Mouse (Mus musculus): Measurements from ENCODE around the gene 7530416G11Rik.
A peak's percentile ranks its signal among the peaks of the same experiment; 100 is the strongest.

7530416G11Rik gene

DNA sequence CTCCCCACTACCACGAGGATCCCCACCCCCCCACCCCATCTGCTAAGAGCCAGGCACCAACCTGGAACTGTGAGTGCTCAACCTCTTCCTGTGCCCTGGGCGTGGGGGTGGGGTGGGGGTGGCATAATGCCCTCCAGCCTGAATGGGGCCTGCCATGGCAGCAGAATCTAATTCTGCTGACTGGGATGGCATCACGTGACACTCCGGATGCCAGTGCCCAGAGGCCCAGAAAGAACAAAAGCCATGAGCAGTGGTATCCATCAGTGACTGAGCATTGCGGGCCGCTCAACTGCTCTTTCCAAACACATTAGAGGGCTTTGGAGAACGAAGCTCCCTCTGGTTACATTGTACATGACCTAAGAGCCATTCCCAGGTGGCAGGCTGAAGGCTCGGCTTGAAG, at the start of gene 7530416G11Rik:
Gene 7530416G11Rik, minus strand, starts transcription at position 101 of the 400 bp plus-strand sequence.
- DNase-seq (ENCODE audit: low spot score in 2 of 2) = no peak

DNA sequence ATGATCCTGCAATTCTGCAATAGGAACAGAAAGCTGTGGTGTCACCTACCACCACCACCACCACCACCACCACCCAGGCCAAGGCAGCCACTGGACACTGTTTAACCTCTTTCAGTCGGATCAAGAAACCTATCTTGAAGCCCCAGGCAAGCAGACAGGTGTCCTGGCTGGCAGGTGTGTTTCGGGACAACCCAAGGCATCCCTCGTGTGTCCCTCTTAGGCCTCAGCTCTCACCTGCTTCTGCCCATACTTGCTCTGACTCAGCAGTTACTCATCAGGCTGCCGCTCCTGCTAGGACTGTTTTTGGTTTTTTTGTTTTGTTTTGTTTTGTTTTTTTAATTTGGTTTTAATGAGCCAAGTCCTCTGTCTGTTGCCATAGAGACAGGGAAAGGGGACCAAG, 43.5 kb upstream of the 7530416G11Rik start:
- no peak for DNase-seq (ENCODE audit: low spot score in 2 of 2)

DNA sequence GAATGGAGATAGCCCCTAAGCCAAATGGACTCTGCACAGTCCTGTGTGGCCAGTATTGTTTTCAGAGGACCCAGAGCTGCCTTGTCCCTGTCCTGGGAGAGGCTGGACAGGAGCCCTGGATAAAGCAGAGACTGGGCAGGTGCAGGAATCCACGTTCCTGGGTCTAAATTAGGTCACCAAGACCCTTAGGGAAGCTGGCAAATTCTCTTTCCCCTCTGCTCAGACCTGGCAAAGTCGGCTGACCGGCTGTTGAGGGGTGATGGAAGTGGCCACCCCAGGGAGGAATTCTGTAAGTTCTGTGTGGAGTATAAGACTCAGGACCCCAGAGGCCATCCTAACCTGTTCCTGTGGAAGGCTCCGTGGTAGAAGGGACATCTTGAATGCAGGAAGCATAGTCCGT, 42.3 kb upstream of the 7530416G11Rik start:
- no peak for DNase-seq (ENCODE audit: low spot score in 2 of 2)

DNA sequence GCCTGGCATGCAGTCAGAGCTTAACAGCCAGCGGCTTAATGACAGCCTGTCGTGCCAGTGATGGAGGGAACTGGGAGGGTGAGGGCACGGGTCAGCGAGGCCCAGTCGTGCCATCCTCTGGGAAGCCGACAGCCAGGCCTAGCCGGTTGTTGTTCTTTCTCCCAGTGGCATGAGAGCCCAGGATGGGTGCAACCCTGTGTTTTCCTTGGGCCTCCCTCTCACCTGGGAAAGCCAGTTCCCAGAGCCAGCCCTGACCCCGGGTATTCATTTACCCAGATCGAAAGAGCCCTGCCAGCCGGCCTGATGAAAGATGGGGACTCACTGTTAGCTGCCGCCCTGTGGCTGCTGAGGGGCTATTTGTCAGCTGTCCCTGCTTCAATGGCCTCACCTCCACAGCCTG, 35.1 kb upstream of the 7530416G11Rik start:
- no peak for DNase-seq (ENCODE audit: low spot score in 2 of 2)

DNA sequence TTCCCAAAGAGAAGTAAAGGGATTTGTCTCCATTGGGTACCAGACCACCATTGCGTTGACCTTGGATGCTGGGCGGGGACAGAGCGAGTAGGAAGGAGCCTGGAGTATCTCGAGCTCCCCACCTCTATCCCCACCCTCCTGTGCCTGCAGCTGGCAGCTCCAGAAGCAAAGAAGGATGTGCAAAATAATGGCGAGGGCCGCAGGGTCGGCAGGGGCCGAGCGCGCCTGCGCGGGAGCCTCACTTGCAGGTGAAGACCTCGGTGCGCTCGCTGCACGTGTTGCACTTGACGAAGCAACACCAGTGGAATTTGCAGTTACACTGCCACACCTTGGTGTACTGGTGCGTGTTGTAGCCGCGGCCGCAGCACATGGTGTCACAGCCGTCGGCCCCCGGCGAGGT, 34.1 kb upstream of the 7530416G11Rik start:
- DNase-seq (ENCODE audit: low spot score in 2 of 2) = no peak

DNA sequence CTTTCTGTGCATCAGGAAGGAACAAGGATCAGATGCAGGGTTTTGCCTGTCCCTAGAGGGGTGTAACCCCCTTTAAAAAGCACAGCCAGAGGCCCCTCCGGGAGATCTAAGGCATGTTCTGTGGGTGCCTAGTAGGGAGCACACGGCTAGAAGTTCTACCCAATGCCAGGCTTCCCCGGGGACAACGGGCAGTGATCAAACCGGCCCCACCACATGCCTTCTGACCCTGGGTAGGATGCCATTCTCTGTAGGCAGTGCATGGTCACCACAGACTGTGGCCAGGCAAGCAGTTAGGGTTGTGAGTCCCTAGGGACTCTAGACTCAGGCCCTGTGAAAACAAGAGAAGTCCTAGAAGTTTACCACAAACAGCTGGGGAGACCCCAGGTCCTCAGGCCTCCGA, 31.6 kb upstream of the 7530416G11Rik start:
- no peak for DNase-seq (ENCODE audit: low spot score in 2 of 2)

DNA sequence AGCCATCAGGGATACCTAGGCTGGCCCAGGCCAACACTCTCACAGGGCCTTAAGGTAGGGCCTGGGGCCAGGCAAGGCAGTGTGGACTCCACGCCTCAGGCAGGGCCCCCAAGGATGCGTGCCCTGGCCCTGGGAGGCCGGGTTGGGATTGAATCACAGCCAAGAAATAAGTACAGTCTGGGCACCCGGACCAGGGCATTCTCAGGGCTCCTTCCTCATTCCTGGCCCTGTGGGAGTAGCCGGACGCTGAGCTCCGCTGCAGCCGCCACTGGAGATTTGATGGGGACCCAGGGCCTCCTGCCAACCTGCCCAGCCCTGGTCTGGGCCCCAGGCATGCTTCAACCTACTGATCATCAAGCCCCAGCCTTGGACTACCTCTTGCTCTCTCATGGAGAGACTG, 31.2 kb upstream of the 7530416G11Rik start:
- DNase-seq (ENCODE audit: low spot score in 2 of 2) = no peak

DNA sequence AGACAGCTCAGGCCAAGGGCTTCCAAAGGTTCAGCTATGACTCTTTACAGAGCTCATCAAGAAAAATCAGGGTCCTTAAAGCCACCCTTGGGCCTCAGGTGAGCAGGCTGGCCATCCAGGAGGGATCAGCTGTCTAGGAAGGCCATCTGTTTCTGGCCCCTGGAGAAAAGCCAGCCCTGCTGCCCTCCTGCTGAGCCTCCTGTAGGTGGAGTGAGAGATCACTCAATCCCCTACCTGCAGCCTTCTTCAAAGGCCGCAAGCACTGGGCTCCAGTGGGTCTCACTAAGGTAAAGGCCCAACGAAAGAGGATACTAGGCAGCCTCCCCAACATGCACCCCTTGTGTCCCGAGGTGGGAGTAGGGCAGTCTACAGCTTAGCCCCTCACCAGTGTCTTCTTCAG, 29.0 kb upstream of the 7530416G11Rik start:
- DNase-seq (ENCODE audit: low spot score in 2 of 2) = no peak

DNA sequence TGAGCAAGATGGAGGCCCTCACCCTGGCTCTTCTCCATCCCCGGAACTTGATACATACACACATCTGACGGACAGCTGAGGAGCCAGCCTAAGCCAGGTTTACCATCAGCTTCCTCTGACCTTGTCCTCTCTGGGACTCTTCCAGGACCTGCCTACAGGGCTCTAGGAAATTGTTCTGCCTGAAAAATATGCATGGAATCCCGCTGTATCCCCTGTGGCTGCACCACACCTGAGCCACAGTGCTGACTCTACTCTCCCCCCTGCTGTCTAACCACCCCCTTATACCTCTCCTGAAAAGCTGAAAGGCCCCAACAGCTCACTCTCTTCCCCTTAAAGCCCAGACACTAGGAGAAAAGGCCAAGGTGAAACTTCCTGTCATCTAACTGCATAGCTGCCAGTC, 26.9 kb upstream of the 7530416G11Rik start:
- no peak for DNase-seq (ENCODE audit: low spot score in 2 of 2)

DNA sequence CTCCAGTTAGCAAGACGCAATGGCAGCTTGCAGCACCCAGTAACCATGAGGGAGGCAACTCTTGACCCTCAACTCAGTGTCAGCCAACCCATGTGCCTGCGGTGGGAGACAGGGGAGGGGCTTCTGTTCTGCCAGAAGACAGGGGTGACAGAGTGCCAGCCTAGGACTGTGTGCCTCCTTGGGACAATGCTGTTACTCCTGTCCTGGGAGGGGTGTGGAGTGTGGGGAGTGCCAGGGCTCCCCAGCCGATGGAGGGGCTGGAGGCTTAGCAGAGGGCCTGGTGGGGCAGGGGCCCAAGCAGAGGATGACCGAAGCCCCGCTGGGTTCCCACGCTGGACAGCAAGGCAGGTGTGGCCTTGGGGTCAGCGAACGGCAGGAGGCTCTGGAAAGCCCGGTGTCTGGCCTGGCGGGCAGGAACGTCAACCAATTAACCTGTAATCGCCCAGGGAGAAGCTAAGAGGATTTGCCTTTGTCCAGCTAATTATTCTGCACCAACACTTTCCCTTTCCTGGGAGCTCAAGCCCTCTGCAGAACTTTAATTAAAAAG, 21.4 kb upstream of the 7530416G11Rik start:
- DNase-seq (ENCODE audit: low spot score in 2 of 2) = no peak

DNA sequence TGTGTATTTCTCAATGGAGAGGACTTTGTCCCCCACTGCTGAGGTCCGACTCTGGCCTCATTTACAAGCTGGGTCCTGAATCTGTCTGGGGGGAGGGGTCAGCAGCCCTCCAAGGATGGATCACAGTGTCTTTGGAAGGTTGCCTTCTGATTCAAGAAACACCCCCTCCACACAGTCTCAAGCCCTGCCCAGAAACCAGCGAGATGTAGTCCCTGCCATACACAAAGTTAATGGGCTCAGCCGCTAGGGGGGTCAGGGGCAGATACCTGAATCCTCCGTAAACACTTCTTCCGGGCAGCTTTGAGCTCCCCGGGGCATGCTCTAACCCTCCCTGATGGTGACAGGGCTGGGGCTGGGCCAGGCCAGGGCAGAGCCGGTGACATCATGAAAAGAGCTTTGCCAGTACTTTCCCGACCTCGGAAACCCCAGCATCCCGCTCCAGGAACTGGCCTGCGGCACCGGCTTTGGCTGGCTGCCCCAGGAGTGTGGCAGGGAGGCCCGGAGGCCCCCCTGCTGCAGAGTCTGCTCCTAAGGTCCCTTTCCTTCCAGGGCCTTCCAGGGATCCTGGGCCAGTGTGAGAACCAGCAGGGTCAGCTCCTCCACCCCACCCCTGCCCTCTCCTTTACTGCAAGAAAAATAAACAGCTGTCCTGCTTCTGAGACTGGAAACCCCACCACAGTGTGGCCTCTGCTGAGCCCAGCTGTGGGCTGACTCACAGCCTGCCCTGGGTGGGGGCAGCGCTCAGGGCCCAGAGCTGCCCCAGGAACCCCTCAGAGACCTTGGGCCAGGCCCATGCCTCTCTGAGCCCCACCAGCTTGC, 20.4 kb upstream of the 7530416G11Rik start:
- DNase-seq (ENCODE audit: low spot score in 2 of 2) = no peak

DNA sequence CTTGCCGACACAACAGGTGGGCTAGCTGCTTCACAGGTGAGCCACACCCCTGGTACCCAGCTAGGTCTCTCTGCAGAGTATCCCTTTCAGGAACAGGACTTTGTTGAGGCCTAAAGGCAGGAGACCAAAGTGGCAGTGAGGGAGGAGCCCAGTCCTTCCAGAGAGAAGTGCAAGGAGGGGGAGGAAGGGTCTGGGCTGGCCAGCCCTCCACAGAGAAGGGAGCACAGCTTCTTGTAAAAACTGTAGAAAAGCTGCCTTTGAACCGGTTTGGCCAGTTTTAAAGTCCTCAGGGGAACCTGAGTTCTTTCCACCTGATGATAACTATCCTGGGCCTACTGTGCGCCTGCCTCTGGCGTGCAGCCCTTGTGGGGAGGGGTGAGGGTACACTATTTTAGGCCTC, 16.4 kb upstream of the 7530416G11Rik start:
- DNase-seq (ENCODE audit: low spot score in 2 of 2) = no peak

DNA sequence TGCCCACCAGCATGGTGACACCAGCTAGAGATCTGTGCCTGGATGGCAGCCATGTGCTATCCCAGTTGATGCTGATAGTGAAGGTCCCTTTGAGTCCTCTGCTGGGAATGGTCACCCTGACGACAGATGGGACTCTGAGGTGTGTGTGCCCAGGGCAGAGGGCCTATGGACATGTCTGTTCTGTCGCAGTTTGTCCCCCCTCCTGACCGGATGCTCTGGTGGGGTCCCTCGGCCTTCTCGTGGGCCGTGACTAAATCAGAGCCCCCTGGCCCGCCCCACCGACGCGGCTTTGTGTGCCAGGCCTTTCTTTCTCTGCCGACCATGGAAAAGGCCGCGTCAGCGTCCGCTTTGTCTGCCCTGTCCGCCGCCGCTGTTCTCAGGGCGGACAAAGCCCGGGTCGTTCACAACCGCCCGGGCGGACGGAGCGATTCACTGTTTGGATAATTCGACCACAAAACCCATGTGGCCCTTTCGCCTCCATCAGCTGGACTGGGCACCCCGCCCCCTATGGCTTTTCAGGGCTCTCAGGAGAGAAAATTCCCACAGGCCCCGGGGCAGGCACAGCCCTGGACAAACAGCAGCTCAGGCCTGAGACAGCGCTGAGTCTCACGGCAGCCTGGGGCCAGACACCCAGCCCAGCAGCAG, 4.5 kb upstream of the 7530416G11Rik start:
- DNase-seq (ENCODE audit: low spot score in 2 of 2) = no peak

DNA sequence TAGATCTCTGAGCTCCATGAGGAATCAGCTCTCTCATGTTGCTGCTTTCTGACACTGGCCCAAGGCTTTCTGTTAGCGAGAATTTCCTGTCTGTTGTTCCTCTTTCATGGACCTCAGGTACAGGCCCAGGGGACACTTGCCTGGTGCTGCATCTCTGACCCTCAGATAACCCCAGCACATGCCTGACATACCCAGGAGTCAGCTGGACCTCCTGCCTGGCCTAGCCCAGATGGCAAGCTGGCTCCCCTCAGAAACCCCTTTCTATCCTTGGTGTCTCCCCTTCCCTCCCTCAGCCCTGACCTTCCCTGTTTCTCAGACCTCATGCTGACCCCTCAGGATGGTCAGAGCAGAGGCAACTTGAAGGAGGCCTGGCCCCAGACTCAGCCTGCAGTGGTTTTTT, 3.7 kb upstream of the 7530416G11Rik start:
- no peak for DNase-seq (ENCODE audit: low spot score in 2 of 2)

DNA sequence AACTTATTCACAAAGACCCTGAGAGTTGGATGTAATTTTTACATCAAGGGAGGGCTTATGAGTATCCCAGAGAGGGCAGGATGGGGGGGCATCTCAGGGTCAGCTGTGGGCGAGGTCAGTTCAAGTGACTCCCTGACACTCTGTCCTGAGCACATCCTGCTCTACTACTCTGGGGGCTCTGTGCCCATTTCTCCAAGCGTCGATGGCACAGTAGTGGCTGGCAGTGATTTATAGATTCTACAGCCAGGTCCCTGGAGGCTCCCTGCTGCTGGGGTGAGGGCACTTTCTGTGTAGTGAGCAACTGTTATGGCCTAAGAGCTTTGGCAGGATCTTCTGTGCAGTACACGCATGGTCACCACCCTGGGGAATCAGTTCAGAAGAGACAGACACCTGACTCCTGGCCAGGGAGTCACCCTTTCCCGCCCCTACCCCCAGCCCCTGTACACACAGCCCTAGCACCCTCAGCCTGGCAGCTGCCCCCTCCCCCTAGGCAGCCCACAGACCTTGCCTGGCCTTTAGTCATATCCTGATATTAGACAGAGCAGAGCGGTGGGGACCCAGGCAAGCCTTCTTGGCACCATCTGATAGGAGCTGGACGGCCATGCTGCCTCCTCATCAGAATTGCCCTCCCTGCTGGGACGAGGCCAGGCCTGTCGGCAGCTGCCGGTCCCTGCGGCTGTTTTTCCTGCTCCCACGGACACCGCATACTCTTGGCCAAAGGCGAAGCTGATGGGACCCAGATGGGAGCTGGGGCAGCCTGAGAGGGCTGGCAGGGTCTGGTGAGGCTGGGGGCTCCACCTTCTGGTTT, 2.3 kb upstream of the 7530416G11Rik start:
- DNase-seq (ENCODE audit: low spot score in 2 of 2) = no peak

DNA sequence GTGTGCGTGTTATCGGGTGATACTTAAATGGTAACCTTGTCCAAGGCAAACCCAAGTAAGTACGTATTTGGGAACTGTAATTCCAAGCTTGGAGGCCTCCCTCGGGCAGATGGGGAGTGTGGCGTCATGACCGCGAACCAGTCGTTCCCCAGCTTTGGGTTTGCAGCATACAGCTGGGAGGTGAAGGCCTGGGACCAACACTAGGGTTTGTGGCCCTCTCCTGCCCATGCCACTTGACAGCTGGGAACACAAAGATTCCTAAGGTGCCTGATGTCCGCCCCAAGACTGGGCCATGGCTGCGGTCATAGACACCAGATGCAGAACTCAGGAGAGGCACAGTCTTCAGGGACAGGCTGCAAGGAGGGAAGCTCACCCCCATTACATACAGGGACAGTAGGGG, 2.8 kb downstream of the 7530416G11Rik start:
- DNase-seq (ENCODE audit: low spot score in 2 of 2) = no peak

DNA sequence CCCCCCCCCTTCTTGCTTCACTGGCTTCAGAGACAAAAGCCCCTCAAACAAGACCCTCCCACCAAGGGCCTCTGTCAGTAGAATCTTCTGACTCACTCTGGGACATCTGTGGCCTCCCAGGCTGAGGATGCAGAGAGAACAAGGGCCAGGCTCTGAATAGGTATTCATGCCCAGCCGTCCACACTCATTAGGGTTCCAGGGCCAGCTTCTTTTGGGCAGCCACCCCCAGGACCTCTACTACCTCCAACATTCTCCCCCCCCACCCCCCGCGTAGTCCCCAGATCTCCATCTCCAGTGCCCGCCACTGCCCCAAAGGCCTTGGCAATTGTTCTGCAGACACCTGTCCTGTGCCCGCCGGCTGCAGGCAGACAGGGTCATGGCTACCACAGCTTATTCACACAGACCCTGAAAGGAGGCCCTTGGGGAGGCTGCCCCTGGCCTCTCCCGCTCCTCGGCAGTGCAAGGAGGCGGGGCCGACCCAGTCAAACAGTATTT, 5.0 kb downstream of the 7530416G11Rik start:
- DNase-seq (ENCODE audit: low spot score in 2 of 2) = no peak

DNA sequence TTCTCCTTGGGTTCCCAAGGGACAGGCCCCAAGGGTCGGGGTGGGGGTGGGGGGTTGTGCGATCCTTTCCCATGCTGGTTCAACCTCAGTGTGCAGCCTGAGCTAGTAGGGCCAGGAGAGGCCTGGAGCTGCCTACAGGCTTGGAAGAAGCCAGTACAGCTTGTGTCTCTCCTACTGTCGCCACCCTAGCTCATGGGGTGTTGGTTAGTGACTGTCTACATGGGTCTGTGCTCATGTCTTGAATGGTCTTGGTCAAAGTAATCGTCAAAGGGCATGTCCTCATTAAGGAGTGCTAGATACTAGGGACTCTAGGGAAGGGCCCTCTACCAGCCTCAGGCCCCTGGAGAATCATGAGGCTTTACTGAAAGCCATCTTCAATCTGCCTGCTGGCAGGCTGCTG, 5.5 kb downstream of the 7530416G11Rik start:
- DNase-seq (ENCODE audit: low spot score in 2 of 2) = no peak

DNA sequence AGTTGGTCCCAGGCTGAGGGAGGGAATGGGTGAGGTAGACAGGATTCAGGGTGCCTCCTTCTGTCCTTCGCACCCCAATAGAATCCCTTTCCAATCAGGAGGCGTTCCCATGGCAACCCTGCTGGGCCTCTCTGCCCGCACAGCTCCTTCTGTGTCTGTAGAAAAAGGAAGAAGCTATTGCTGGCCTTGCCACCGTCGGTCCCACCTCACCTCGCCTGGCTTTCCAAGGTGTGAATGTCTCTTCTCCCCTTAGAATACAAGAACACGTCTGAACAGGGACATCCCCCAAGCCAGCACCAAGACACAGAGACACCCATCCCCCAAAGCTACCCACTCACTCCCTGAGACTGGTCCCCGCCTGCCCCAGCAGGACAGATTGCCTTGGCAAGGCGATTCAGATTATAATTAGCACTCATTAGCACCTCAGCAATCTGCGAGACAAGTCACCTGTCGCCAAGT, 8.8 kb downstream of the 7530416G11Rik start:
- peak; percentile 63 to 67 for DNase-seq (ENCODE audit: low spot score in 2 of 2)

DNA sequence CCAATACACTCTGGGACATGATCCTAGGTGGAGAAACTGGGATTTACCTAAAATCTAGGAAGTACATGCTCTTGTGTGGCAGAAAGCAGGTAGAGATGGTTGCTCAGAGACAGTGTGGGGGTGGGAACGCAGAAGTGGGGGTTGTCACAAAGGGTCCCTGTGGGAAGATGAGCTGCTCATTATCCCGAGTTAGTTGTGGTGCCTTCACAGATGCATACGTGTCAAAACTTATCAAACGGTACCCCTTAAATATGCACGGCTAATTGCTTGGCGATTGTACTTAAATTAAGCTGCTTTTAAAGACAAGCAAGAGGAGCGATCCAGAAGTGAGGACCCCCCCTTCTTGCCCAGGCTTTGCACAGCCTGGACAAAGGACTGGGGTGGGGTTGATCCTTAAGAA, 13.3 kb downstream of the 7530416G11Rik start:
- no peak for DNase-seq (ENCODE audit: low spot score in 2 of 2)

DNA sequence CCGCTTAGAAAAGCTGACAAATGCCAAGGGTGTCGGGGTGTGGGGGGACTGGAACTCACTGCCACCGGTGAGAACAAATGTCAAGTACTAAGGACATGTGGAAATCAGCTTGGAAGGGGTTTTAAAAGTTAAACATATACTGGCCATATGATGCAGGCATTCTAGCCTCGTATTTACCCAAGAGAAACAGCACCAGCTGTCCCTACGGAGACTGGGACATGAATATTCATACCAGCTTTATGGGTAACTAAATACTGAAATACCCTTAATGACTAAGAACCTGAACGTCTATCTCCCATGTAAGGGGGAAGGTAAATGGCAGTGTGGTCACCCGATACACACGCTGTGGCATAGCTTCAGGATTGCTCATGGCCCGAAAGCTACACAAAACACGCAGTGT, 14.1 kb downstream of the 7530416G11Rik start:
- no peak for DNase-seq (ENCODE audit: low spot score in 2 of 2)

DNA sequence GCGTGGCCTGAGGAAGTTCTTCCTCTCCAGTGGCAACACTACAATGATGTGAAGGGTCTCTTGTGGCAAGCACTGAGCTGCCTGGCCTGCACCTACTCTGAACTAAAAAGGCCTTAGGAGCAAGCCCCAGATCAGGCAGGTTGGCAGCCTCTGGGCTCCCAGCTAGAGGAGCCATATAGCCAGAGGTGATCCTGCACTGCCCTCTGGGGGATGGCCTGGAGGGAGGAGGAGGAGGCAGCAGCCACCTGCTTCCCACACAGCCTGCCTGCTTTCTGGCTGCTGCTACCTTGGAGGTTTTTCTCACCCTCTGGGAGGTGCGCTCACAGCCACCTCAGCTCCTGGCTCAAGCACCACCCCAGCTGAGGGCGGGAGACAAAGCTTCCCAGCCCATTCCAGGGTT, 22.4 kb downstream of the 7530416G11Rik start:
- DNase-seq (ENCODE audit: low spot score in 2 of 2) = no peak

Data from frontal cortex, postnatal 14 days (tissue).